Mouse (Mus musculus) olfactory bulb, adult 2 months (tissue): ENCODE results near the gene Extl1.
"Not testable (repeated sequence)": the region's sequence is repeated elsewhere in the genome, so short reads cannot be mapped to it uniquely, and the experiment has no call there.

ENCODE experiments used
- CTCF ChIP-seq: fragments of 200-500 bp; IDR thresholded peaks from 2 replicates; pipeline ENCODE4 v1.5.1; 2012; ENCODE audit warnings: low read depth, mild to moderate bottlenecking, low read length, moderate library complexity; ENCODE audit not compliant: insufficient read depth
- POLR2A ChIP-seq: fragments of 200-500 bp; IDR thresholded peaks from 2 replicates; pipeline ENCODE4 v1.6.1; 2012; ENCODE audit warnings: mild to moderate bottlenecking, low read depth, low read length, moderate library complexity; ENCODE audit not compliant: insufficient read depth

DNA sequence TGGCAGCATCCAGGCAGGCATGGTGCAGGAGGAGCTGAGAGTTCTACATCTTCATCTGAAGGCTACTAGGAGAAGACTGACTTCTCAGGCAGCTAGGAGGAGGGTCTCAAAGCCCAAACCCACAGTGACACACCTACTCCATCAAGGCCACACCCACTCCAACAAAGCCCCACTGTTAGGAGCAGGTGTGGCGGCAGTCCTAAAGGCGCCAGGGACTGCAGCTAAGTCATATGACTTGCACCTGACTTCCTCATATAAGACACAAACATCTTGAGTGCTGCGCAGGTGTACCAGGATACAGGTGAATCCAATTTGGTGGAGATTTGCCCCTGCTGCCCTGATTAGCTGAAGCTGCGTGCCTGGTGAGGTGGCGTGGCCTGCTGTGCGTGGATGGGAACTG lies at the start of gene Extl1:
- not testable (repeated sequence) for TF ChIP-seq CTCF, POLR2A
